Mouse (Mus musculus) hindbrain, embryonic 13.5 days (tissue): ENCODE results near the gene Gm11273. TPM values are rescaled to one million over a fixed set of nuclear protein-coding genes. Genes with fewer than 3 reads are reported as not detected.
"Not testable (repeated sequence)": the region's sequence is repeated elsewhere in the genome, so short reads cannot be mapped to it uniquely, and the experiment has no call there.

Experiments
- ATAC-seq: fragments of 200-750 bp; cut with Nextera tagmentation; 2 replicates; pipeline ENCODE4 v1.8.0; 2017; ENCODE audit warnings: moderate TSS enrichment; ENCODE audit not compliant: low FRiP score
- H3K27ac ChIP-seq: fragments of 300-500 bp; sonication (generic); 2 replicates; pipeline ENCODE4 v1.5.1; 2015; ENCODE audit warnings: inconsistent platforms, mild to moderate bottlenecking, moderate library complexity
- H3K27me3 ChIP-seq: fragments of 300-500 bp; sonication (generic); 2 replicates; pipeline ENCODE4 v1.6.1; 2015; ENCODE audit warnings: mild to moderate bottlenecking, inconsistent platforms
- H3K36me3 ChIP-seq: fragments of 300-500 bp; sonication (generic); 2 replicates; pipeline ENCODE4 v1.6.1; 2015; ENCODE audit warnings: mild to moderate bottlenecking, inconsistent platforms
- H3K4me1 ChIP-seq: fragments of 300-500 bp; sonication (generic); replicated peaks from 2 replicates; pipeline ENCODE4 v1.6.1; 2015; ENCODE audit warnings: inconsistent platforms
- H3K4me2 ChIP-seq: fragments of 300-500 bp; sonication (generic); 2 replicates; pipeline ENCODE4 v1.6.1; 2015; ENCODE audit warnings: inconsistent platforms, mild to moderate bottlenecking, moderate library complexity
- H3K4me3 ChIP-seq: fragments of 300-500 bp; sonication (generic); 2 replicates; pipeline ENCODE4 v1.5.1; 2015; ENCODE audit warnings: mild to moderate bottlenecking, inconsistent platforms
- H3K9ac ChIP-seq: fragments of 300-500 bp; sonication (generic); 2 replicates; pipeline ENCODE4 v1.6.1; 2015; ENCODE audit warnings: mild to moderate bottlenecking, inconsistent platforms
- H3K9me3 ChIP-seq: fragments of 300-500 bp; sonication (generic); 2 replicates; pipeline ENCODE4 v1.6.1; 2016; ENCODE audit warnings: inconsistent platforms
- WGBS: fragments of 180-500 bp; shearing (Covaris S2); methylation state at CpG from one replicate; pipeline ENCODE4 v1.1.7; 2015; 5-methylcytosine and 5-hydroxymethylcytosine counted together
- polyA plus RNA-seq: library from polyadenylated mRNA; unstranded; fragments of >200 nt; fragmentation: Nextera tagmentation; extraction: Ambion mirVana; gene quantifications from 2 replicates; pipeline ENCODE4 v1.2.1, GENCODE M21; 2015

Gm11273 gene
- 3.8 and 8.1 TPM in 2 replicates for polyA plus RNA-seq

GRCm38 (mm10) chr13:21501182-21501581 is at the start of gene Gm11273:
TSS of gene Gm11273 (minus strand) at chr13:21501418.
- H3K9ac ChIP-seq, H3K9me3 ChIP-seq, H3K36me3 ChIP-seq, H3K4me1 ChIP-seq, H3K4me2 ChIP-seq, H3K27me3 ChIP-seq, ATAC-seq, H3K27ac ChIP-seq, H3K4me3 ChIP-seq: not testable (repeated sequence)
- 95% methylated on average over 17 of the region's 17 CpGs for WGBS

GRCm38 (mm10) chr13:21550416-21551110 is 49.3 kb upstream of the Gm11273 start:
- Histone ChIP-seq H3K27me3 (no peaks in the 10 kb centered on the region), H3K27ac (no peak overlapping the region), H3K4me3 (no peak overlapping the region), H3K9ac (no peak overlapping the region), H3K36me3 (no peaks in the 10 kb centered on the region), H3K9me3 (no peaks in the 10 kb centered on the region), H3K4me2 (no peak overlapping the region), H3K4me1 (no peaks in the 10 kb centered on the region)
- WGBS, result 65% methylated on average over 3 of the region's 3 CpGs
- no peak for ATAC-seq

GRCm38 (mm10) chr13:21549487-21549886 is 48.3 kb upstream of the Gm11273 start:
- Histone ChIP-seq H3K9ac (no peak overlapping the region), H3K9me3 (no peaks in the 10 kb centered on the region), H3K27me3 (no peaks in the 10 kb centered on the region), H3K4me2 (no peak overlapping the region), H3K27ac (no peak overlapping the region), H3K4me1 (no peaks in the 10 kb centered on the region), H3K4me3 (no peak overlapping the region), H3K36me3 (no peaks in the 10 kb centered on the region)
- 92% methylated on average over 3 of the region's 3 CpGs for WGBS
- ATAC-seq, result no peak

GRCm38 (mm10) chr13:21542708-21543107 is 41.5 kb upstream of the Gm11273 start, which contains the start of gene Olfr1366:
TSS of gene Olfr1366 (minus strand) at chr13:21542808.
- no peak within 1 kb of the TSS for H3K4me2 ChIP-seq
- no peaks in the 10 kb centered on the region for H3K9me3 ChIP-seq
- no peak within 1 kb of the TSS for H3K9ac ChIP-seq
- WGBS, result 88% methylated on average over 1 of the region's 1 CpGs
- H3K4me1 ChIP-seq, result no peaks in the 10 kb centered on the region
- ATAC-seq, result no peak
- no peak within 1 kb of the TSS for H3K27ac ChIP-seq
- no peak within 1 kb of the TSS for H3K4me3 ChIP-seq
- no peaks in the 10 kb centered on the region for H3K36me3 ChIP-seq
- no peaks in the 10 kb centered on the region for H3K27me3 ChIP-seq

- peak; percentile 100 for ATAC-seq
- under 1% methylated on average over 39 of the region's 39 CpGs for WGBS
- peaks cover 11% of the 10 kb centered on the region for H3K36me3 ChIP-seq
Measured at GRCm38 (mm10) chr13:21530781-21531201, 29.6 kb upstream of the Gm11273 start, which contains the start of gene Zkscan8. TSS of gene Zkscan8 (minus strand) at chr13:21531120.

GRCm38 (mm10) chr13:21530136-21530535 is 28.9 kb upstream of the Gm11273 start:
- 55% methylated on average over 7 of the region's 7 CpGs for whole genome bisulfite sequencing
- Histone ChIP-seq H3K27me3 (no peaks in the 10 kb centered on the region), H3K9ac (no peak overlapping the region), H3K4me2 (peak overlapping the region; percentile 66), H3K4me1 (peaks cover 11% of the 10 kb centered on the region), H3K27ac (no peak overlapping the region), H3K4me3 (peak overlapping the region; percentile 76), H3K9me3 (no peaks in the 10 kb centered on the region), H3K36me3 (peaks cover 15% of the 10 kb centered on the region)
- no peak for ATAC-seq

More at GRCm38 (mm10) chr13:21530781-21531201, 29.6 kb upstream of the Gm11273 start, which contains the start of gene Zkscan8:
- peak within 1 kb of the TSS; percentile 76 for H3K4me3 ChIP-seq
- no peaks in the 10 kb centered on the region for H3K27me3 ChIP-seq
- H3K9ac ChIP-seq, result peak within 1 kb of the TSS; percentile 88
- no peaks in the 10 kb centered on the region for H3K9me3 ChIP-seq
- H3K4me2 ChIP-seq, result peak within 1 kb of the TSS; percentile 66
- H3K4me1 ChIP-seq, result peaks cover 11% of the 10 kb centered on the region
- peak within 1 kb of the TSS; percentile 92 for H3K27ac ChIP-seq

- Histone ChIP-seq H3K4me3 (peak overlapping the region; percentile 55), H3K9ac (peak overlapping the region; percentile 72), H3K27ac (peak overlapping the region; percentile 65), H3K4me2 (peak overlapping the region; percentile 63), H3K9me3 (no peaks in the 10 kb centered on the region), H3K4me1 (peaks cover 4% of the 10 kb centered on the region; the same call in 1 of the 2 replicates), H3K36me3 (no peaks in the 10 kb centered on the region), H3K27me3 (no peaks in the 10 kb centered on the region)
- under 1% methylated on average over 21 of the region's 21 CpGs for WGBS
- peak; percentile 100 for ATAC-seq
Measured at GRCm38 (mm10) chr13:21506221-21506649, 5.0 kb upstream of the Gm11273 start.

- Histone ChIP-seq H3K27ac (no peak overlapping the region), H3K36me3 (no peaks in the 10 kb centered on the region), H3K4me1 (peaks cover 4% of the 10 kb centered on the region; the same call in 1 of the 2 replicates), H3K9me3 (no peaks in the 10 kb centered on the region), H3K9ac (no peak overlapping the region), H3K4me2 (no peak overlapping the region), H3K4me3 (no peak overlapping the region), H3K27me3 (no peaks in the 10 kb centered on the region)
- no peak for ATAC-seq
- WGBS, result 90% methylated on average over 5 of the region's 5 CpGs
Measured at GRCm38 (mm10) chr13:21502296-21502695, 1.1 kb upstream of the Gm11273 start.

GRCm38 (mm10) chr13:21495080-21495479 is 6.1 kb downstream of the Gm11273 start, which contains the start of gene AK157302:
TSS of gene AK157302 (plus strand) at chr13:21495223.
- Histone ChIP-seq H3K4me1 (no peaks in the 10 kb centered on the region), H3K27ac (no peak within 1 kb of the TSS), H3K4me3 (no peak within 1 kb of the TSS), H3K4me2 (no peak within 1 kb of the TSS), H3K36me3 (no peaks in the 10 kb centered on the region), H3K9ac (no peak within 1 kb of the TSS), H3K9me3 (no peaks in the 10 kb centered on the region), H3K27me3 (no peaks in the 10 kb centered on the region)
- ATAC-seq, result no peak
- 93% methylated on average over 21 of the region's 21 CpGs for WGBS

GRCm38 (mm10) chr13:21492847-21493246 is 8.4 kb downstream of the Gm11273 start:
- no peak for ATAC-seq

GRCm38 (mm10) chr13:21486881-21487280 is 14.3 kb downstream of the Gm11273 start:
- no peak for ATAC-seq
- no peaks in the 10 kb centered on the region for H3K27me3 ChIP-seq
- 98% methylated on average over 1 of the region's 1 CpGs for WGBS
- H3K4me1 ChIP-seq, result no peaks in the 10 kb centered on the region
- H3K9ac ChIP-seq, result no peak overlapping the region
- 0 out of 2 replicates have a peak, but pooled peaks cover 7% of the 10 kb centered on the region for H3K9me3 ChIP-seq
- H3K4me2 ChIP-seq, result no peak overlapping the region
- peaks cover 41% of the 10 kb centered on the region for H3K36me3 ChIP-seq
- H3K27ac ChIP-seq, result no peak overlapping the region
- no peak overlapping the region for H3K4me3 ChIP-seq

More at GRCm38 (mm10) chr13:21492847-21493246, 8.4 kb downstream of the Gm11273 start:
- Histone ChIP-seq H3K27me3 (no peaks in the 10 kb centered on the region), H3K9ac (no peak overlapping the region), H3K4me2 (no peak overlapping the region), H3K9me3 (no peaks in the 10 kb centered on the region), H3K4me1 (no peaks in the 10 kb centered on the region), H3K27ac (no peak overlapping the region), H3K4me3 (no peak overlapping the region), H3K36me3 (no peaks in the 10 kb centered on the region)
- 97% methylated on average over 5 of the region's 5 CpGs for WGBS

GRCm38 (mm10) chr13:21478759-21479670 is 22.2 kb downstream of the Gm11273 start, which contains the start of the genes Zkscan4 and Gm10065:
TSS of gene Zkscan4 (plus strand) at chr13:21478907.
TSS of gene Gm10065 (minus strand) at chr13:21479441.
- not testable (repeated sequence) for H3K27me3 ChIP-seq, H3K36me3 ChIP-seq, H3K9me3 ChIP-seq
- ATAC-seq, result peak; percentile 91
- H3K9ac ChIP-seq, result peak within 1 kb of the TSS; percentile 82
- H3K4me1 ChIP-seq, result peaks cover 12% of the 10 kb centered on the region
- peak within 1 kb of the TSS; percentile 70 for H3K4me2 ChIP-seq
- peak within 1 kb of the TSS; percentile 55 for H3K4me3 ChIP-seq
- 5% methylated on average over 31 of the region's 31 CpGs for WGBS
- peak within 1 kb of the TSS; percentile 85 for H3K27ac ChIP-seq
